Mouse (Mus musculus): ENCODE measurements at regions not wholly inside any gene's neighbourhood (a gene's known extent, or its start where the extent isn't known, plus 50 kb on each side); places are given as distances from the start of the nearest gene placed in this dataset.
A peak's percentile ranks its signal among the peaks of the same experiment; 100 is the strongest.

- intact Hi-C loops (cut with DNase I), result loop anchor here (10.0 kb wide), 1 partner anchor 204 kb away; the partner anchor contains the start of gene Rab11fip2
- H3K27ac ChIP-seq, result no peak overlapping the region
- TF ChIP-seq CTCF (IDR thresholded peaks at IDR 0.05), result no peak
- no peak overlapping the region for H3K4me3 ChIP-seq
- DNase-seq, result no peak
Measured at GRCm38 (mm10) chr19:60148313-60148965, 78.1 kb downstream of the Fam204a start.

- DNase-seq, result no peak
- TF ChIP-seq CTCF (IDR thresholded peaks at IDR 0.05), result no peak
- peak overlapping the region; percentile 68 for H3K4me3 ChIP-seq
- peak overlapping the region; percentile 43; the same call in 1 of the 2 replicates for H3K27ac ChIP-seq
- intact Hi-C loops (cut with DNase I), result loop anchor here (10.0 kb wide), 1 partner anchor 202 kb away; the partner anchor contains the start of gene Rab11fip2
Measured at GRCm38 (mm10) chr19:60146451-60147190, 79.9 kb downstream of the Fam204a start.

- Histone ChIP-seq H3K27ac (peak overlapping the region; percentile 63), H3K4me3 (peak overlapping the region; percentile 68)
- intact Hi-C loops (cut with DNase I), result loop anchor here (10.0 kb wide), 1 partner anchor 200 kb away; the partner anchor contains the start of gene Rab11fip2
- no peak for TF ChIP-seq CTCF (IDR thresholded peaks at IDR 0.05)
- no peak for DNase-seq
Measured at GRCm38 (mm10) chr19:60145242-60145641, 81.3 kb downstream of the Fam204a start.

- peak overlapping the region; percentile 68 for H3K4me3 ChIP-seq
Measured at GRCm38 (mm10) chr19:60144336-60144989, 82.0 kb downstream of the Fam204a start.

DNA sequence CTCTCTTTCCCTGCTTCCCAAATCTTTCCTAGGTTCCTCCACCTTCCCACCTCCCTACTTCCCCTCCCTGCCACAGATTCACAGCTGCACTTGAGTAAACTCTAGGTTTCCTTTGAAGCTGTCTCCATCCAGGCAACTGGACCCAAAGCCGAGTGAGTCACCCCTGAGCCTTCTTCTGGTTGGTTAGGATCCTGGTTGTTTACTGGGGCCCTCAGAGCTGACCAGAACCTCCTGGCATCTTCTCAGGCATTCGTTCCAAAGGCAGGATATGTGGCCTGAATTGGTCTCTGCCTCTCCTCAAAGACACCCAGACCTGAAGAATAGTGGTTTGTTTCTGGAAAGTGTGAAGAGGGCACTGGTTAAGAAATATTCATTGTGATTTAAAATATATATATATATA is 87.6 kb downstream of the Fam204a start:
- peak; percentile 68 for DNase-seq
- Histone ChIP-seq H3K4me3 (no peak overlapping the region), H3K27ac (peak overlapping the region; percentile 61; the same call in 1 of the 2 replicates)
- intact Hi-C loops (cut with DNase I), result no loop called here
- TF ChIP-seq CTCF (IDR thresholded peaks at IDR 0.05), result no peak

More at GRCm38 (mm10) chr19:60144336-60144989, 82.0 kb downstream of the Fam204a start:
- H3K27ac ChIP-seq, result peak overlapping the region; percentile 63
- TF ChIP-seq CTCF (IDR thresholded peaks at IDR 0.05), result peak; percentile 97
- intact Hi-C loops (cut with DNase I), result loop anchor here (1.0 to 10.0 kb wide), 3 partner anchors 200 to 690 kb away; partner anchors contain the start of gene Rab11fip2
- DNase-seq, result peak; percentile 84

DNA sequence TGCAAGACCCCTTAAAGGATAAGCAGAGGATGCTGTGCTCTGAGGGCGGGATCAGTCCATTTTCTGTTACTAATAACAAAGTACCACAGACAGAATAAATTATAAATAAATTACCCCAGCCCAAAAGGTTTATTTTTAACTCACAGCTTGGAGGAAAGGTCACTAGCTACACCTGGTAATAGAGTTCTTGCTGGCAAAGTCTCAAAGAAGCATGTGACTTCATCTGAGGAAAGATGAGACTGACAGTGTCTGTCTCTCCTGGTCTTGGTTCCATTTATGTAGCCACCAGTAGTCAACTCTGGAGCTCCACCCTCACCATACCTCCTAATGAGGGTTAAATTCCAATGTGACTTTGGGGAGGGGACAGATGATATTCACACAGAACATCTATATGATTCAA is 90.0 kb downstream of the Fam204a start:
- no peak overlapping the region for H3K4me3 ChIP-seq
- H3K27ac ChIP-seq, result no peak overlapping the region
- no peak for TF ChIP-seq CTCF (IDR thresholded peaks at IDR 0.05)
- no peak for DNase-seq
- intact Hi-C loops (cut with DNase I), result no loop called here

- DNase-seq, result no peak
- intact Hi-C loops (cut with DNase I), result no loop called here
- Histone ChIP-seq H3K4me3 (no peak overlapping the region), H3K27ac (no peak overlapping the region)
- no peak for TF ChIP-seq CTCF (IDR thresholded peaks at IDR 0.05)
Measured at GRCm38 (mm10) chr19:60134447-60135328, 91.8 kb downstream of the Fam204a start.

DNA sequence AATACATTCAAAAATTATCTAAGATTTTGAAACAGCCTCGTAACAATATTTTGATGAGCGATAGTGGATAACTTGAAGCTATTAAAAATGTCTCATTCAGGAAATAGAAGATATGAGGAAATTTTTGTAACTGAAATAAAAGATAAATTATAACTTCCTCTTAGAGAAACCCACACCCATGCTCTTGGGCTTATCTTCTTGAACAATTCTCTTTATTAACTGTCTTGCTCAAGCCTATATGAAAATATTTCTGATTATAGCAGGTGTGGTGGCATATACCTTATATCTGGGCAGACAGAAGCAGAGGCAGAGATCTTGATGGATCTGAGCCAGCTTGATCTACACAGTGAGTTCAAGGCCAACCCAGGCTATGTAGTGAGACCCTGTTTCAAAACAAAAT is 96.9 kb downstream of the Fam204a start:
- Histone ChIP-seq H3K4me3 (no peak overlapping the region), H3K27ac (no peak overlapping the region)
- no peak for TF ChIP-seq CTCF (IDR thresholded peaks at IDR 0.05)
- intact Hi-C loops (cut with DNase I), result no loop called here
- DNase-seq, result no peak

DNA sequence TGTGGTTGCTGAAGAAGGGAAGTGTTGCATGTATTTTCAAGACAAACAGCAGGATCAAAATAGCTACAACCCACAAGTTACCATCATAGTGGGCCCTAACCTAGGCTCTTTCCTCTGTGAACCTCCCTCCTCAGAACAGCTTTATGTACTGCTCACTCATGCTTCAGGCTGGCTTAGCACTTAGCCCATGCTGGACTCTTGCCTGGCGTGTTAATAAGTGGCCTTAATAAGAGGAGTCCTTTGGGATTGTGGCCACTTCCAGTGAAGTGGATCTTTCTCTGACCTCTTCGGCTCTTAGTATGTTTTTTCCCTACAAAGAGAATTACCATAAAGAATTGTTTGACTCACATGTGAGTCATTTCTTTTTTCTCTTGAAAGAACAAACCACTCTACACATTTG is 101.9 kb downstream of the Fam204a start:
- intact Hi-C loops (cut with DNase I), result no loop called here
- no peak for TF ChIP-seq CTCF (IDR thresholded peaks at IDR 0.05)
- DNase-seq, result no peak
- Histone ChIP-seq H3K27ac (no peak overlapping the region), H3K4me3 (no peak overlapping the region)

- Histone ChIP-seq H3K27ac (0 out of 2 replicates have a peak overlapping the region, but pooled peaks have one; percentile 8), H3K4me3 (no peak overlapping the region)
- intact Hi-C loops (cut with DNase I), result no loop called here
- DNase-seq, result no peak
- no peak for TF ChIP-seq CTCF (IDR thresholded peaks at IDR 0.05)
Measured at GRCm38 (mm10) chr19:60120917-60121316, 105.6 kb downstream of the Fam204a start.

DNA sequence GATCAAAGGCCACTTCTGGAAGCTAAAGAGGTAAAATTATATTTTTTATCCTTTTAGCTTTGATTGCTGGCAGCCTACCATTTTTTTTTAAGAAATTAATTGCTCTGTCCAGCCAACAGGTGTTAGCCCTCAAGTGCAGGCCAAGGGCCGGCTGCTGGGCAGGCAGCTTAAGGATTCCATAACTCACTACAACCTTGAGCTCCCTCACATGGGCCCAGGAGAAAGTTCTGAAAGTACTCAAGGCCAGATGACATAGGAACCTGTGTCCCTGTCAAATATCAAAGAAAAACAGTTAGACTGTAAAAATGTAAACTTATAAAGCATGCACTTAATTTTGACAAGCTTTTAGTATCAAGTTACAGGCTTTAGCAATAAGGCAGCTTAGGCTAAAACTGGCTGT is 107.5 kb downstream of the Fam204a start:
- Histone ChIP-seq H3K4me3 (no peak overlapping the region), H3K27ac (0 out of 2 replicates have a peak overlapping the region, but pooled peaks have one; percentile 39)
- intact Hi-C loops (cut with DNase I), result no loop called here
- DNase-seq, result no peak
- no peak for TF ChIP-seq CTCF (IDR thresholded peaks at IDR 0.05)

Data from gastrocnemius, adult 2 months (tissue).